Mouse (Mus musculus) liver, embryonic 14.5 days (tissue): ENCODE data around the gene Mgea5.

Experiments
- CTCF ChIP-seq: IDR thresholded peaks from 2 replicates; pipeline ENCODE4 v1.5.1; 2016; ENCODE audit warnings: antibody characterized with exemption, low read depth, control low read depth
- EP300 ChIP-seq: IDR thresholded peaks from 2 replicates; pipeline ENCODE4 v1.6.1; 2016; ENCODE audit warnings: antibody characterized with exemption, low read depth

- TF ChIP-seq CTCF (no peak), EP300 (no peak)
Measured at GRCm38 (mm10) chr19:45734762-45735161, 48.9 kb downstream of the Mgea5 start.
